Mouse (Mus musculus): Measurements from ENCODE around the gene Zfp831. TPM values are rescaled to one million over a fixed set of nuclear protein-coding genes. Genes with fewer than 3 reads are reported as not detected.

Gene Zfp831
- total and polyA plus RNA-seq, 3 experiments = 1.4 to 4.1 TPM; not detected in 1

DNA sequence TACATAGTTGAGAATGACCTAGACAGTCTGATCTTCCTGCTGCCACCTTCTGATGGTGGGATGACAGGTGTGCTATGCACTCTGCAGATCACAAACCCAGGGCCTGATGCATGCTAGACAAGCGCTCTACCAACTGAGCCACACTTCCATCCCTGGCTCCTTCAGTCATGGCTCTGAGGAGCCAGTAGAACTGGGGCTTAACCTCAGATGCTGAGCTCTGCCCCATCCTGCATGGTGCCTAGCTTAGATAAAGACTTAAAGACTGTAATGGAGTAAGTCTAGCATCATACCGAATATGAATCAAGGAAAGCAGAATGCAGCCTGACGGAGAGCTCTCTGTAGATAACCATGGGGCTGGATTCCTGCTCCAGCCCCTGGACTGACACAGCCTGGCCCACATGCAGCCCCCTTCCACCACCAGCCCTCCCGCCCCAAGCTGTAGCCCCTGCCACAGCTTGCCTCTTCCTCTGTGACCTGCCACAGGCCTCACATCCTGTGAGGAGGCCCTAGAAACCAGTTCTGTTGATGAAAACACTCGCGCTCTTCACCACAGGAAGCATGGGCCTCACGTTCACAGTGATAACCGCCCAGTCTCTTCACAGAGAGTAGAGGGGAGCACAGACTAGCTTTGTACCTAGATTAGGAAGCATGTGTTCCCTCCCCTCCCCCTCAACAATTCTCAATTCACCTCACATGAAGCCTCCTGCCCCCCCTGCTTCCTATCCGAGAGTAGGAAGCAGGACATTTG, 41.2 kb upstream of the Zfp831 start (continued):
- TF ChIP-seq JUND (IDR thresholded peaks at IDR 0.05; ENCODE audit: low read depth, low read length) (no peak), HCFC1 (IDR thresholded peaks at IDR 0.05; ENCODE audit: low read depth, low read length) (peak; percentile 60; the same call in 1 of the 2 replicates), UBTF (IDR thresholded peaks at IDR 0.05; ENCODE audit: borderline replicate concordance, insufficient read depth, low read depth, low read length) (no peak), POLR2A (IDR thresholded peaks at IDR 0.05; ENCODE audit: control insufficient read depth in 1 of 2, insufficient read depth in 1 of 2, low read depth in 1 of 2, low read length in 2 of 2, poor library complexity in 1 of 2) (peak; percentile 23 to 50; a peak in 1 of 4 replicates), ELF1 (IDR thresholded peaks at IDR 0.05; ENCODE audit: low read depth, low read length) (peak; percentile 37; the same call in 1 of the 2 replicates), EP300 (IDR thresholded peaks at IDR 0.05; ENCODE audit: low read depth in 1 of 2, low read length in 2 of 2) (peak; percentile 86 to 91), ZKSCAN1 (IDR thresholded peaks at IDR 0.05; ENCODE audit: low read depth, low read length) (no peak), CHD1 (IDR thresholded peaks at IDR 0.05; ENCODE audit: low read depth, low read length) (no peak), CTCF (IDR thresholded peaks at IDR 0.05 in 2 of 3, conservative IDR thresholded peaks at IDR 0.05 in 1 of 3; ENCODE audit: control insufficient read depth in 1 of 3, insufficient read depth in 1 of 3, low read depth in 2 of 3, low read length in 3 of 3, poor library complexity in 1 of 3, severe bottlenecking in 1 of 3) (no peak), POLR2AphosphoS2 (IDR thresholded peaks at IDR 0.05; ENCODE audit: low read length) (peak; percentile 47; the same call in 1 of the 2 replicates), MXI1 (IDR thresholded peaks at IDR 0.05; ENCODE audit: low read depth, low read length) (peak; percentile 85), SMC3 (IDR thresholded peaks at IDR 0.05; ENCODE audit: low read depth, low read length) (no peak), ZC3H11A (IDR thresholded peaks at IDR 0.05; ENCODE audit: low read depth, low read length) (no peak), MEF2A (IDR thresholded peaks at IDR 0.05; ENCODE audit: extremely low read depth, insufficient replicate concordance, low read depth, low read length, poor library complexity, severe bottlenecking) (peak; percentile 38; the same call in 1 of the 2 replicates), NRF1 (IDR thresholded peaks at IDR 0.05; ENCODE audit: insufficient read depth, low read depth, low read length, poor library complexity, severe bottlenecking) (no peak), USF2 (IDR thresholded peaks at IDR 0.05; ENCODE audit: borderline replicate concordance in 1 of 2, insufficient read depth in 1 of 2, low read depth in 1 of 2, low read length in 2 of 2) (no peak)

DNA sequence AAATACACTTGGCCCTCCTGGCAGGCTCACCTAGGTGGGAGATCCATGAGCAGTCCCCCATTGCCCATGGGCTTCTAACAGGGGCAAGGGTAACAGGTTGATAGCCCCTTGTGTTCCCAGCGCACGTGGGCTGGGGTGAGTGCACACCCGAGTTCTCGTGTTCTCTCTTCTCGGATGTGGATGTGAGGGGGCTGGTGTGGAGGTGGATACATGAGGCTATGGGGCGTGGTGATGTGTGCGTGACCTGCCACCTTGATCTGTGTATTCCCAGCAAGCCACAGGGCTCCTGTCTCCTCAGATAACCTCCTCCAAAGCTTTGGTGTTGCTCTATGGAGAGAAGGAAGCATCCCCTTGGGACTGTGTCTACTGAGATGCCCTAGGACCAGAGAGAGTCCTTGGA, 40.0 kb upstream of the Zfp831 start:
- no peak for DNase-seq (ENCODE audit: low read depth, low spot score)
- TF ChIP-seq UBTF (IDR thresholded peaks at IDR 0.05; ENCODE audit: borderline replicate concordance, insufficient read depth, low read depth, low read length) = no peak
- no peak for TF ChIP-seq POLR2AphosphoS2 (IDR thresholded peaks at IDR 0.05; ENCODE audit: low read length)
- no peak for TF ChIP-seq MAFK (IDR thresholded peaks at IDR 0.05; ENCODE audit: borderline replicate concordance, low read depth, low read length)
- TF ChIP-seq ELF1 (IDR thresholded peaks at IDR 0.05; ENCODE audit: low read depth, low read length) = no peak
- TF ChIP-seq RCOR1 (IDR thresholded peaks at IDR 0.05; ENCODE audit: low read depth, low read length) = no peak
- no peak for TF ChIP-seq MXI1 (IDR thresholded peaks at IDR 0.05; ENCODE audit: low read depth, low read length)
- TF ChIP-seq ZMIZ1 (IDR thresholded peaks at IDR 0.05; ENCODE audit: low read depth, low read length) = no peak
- TF ChIP-seq EP300 (IDR thresholded peaks at IDR 0.05; ENCODE audit: low read depth in 1 of 2, low read length in 2 of 2) = no peak
- no peak for TF ChIP-seq GATA1 (IDR thresholded peaks at IDR 0.05; ENCODE audit: low read depth, low read length)
- no peak for TF ChIP-seq CHD2 (IDR thresholded peaks at IDR 0.05; ENCODE audit: low read length)
- no peak for TF ChIP-seq USF2 (IDR thresholded peaks at IDR 0.05; ENCODE audit: borderline replicate concordance in 1 of 2, insufficient read depth in 1 of 2, low read depth in 1 of 2, low read length in 2 of 2)
- no peak for TF ChIP-seq NELFE (IDR thresholded peaks at IDR 0.05; ENCODE audit: low read depth, low read length)
- no peak for TF ChIP-seq HCFC1 (IDR thresholded peaks at IDR 0.05; ENCODE audit: low read depth, low read length)
- TF ChIP-seq CTCF (IDR thresholded peaks at IDR 0.05 in 2 of 3, conservative IDR thresholded peaks at IDR 0.05 in 1 of 3; ENCODE audit: control insufficient read depth in 1 of 3, insufficient read depth in 1 of 3, low read depth in 2 of 3, low read length in 3 of 3, poor library complexity in 1 of 3, severe bottlenecking in 1 of 3) = no peak
- TF ChIP-seq TAL1 (IDR thresholded peaks at IDR 0.05; ENCODE audit: low read length) = no peak
- TF ChIP-seq NRF1 (IDR thresholded peaks at IDR 0.05; ENCODE audit: insufficient read depth, low read depth, low read length, poor library complexity, severe bottlenecking) = no peak
- TF ChIP-seq POLR2AphosphoS5 (IDR thresholded peaks at IDR 0.05; ENCODE audit: borderline replicate concordance, low read depth, low read length) = no peak
- TF ChIP-seq MYB (IDR thresholded peaks at IDR 0.05; ENCODE audit: low read depth, low read length) = no peak
- no peak overlapping the region for H3K9ac ChIP-seq (ENCODE audit: control insufficient read depth, low read depth, low read length, poor library complexity, severe bottlenecking)
- H3K27me3 ChIP-seq (ENCODE audit: control insufficient read depth in 1 of 2, insufficient read depth in 2 of 2, low read length in 2 of 2) = no peaks in the 10 kb centered on the region
- H3K79me2 ChIP-seq (ENCODE audit: control insufficient read depth, insufficient read depth, low read length, poor library complexity) = peaks cover 16% of the 10 kb centered on the region
- H3K36me3 ChIP-seq (ENCODE audit: control insufficient read depth in 1 of 2, insufficient read depth in 2 of 2, low read length in 2 of 2) = peaks cover 0 to 32% of the 10 kb centered on the region in 2 experiments; a peak in 2 of 4 replicates
- no peak overlapping the region for H3K27ac ChIP-seq (ENCODE audit: control insufficient read depth, low read depth, low read length)
- no peak overlapping the region for H3K4me3 ChIP-seq (ENCODE audit: control insufficient read depth in 1 of 2, insufficient read depth in 1 of 2, low read depth in 2 of 2, low read length in 2 of 2)
- no peaks in the 10 kb centered on the region for H3K9me3 ChIP-seq (replicated peaks; ENCODE audit: insufficient read depth, low read length)
- H3K4me1 ChIP-seq (ENCODE audit: control insufficient read depth in 1 of 2, insufficient read depth in 2 of 2, low read length in 2 of 2) = peaks cover 9 to 40% of the 10 kb centered on the region in 2 experiments
